Mouse (Mus musculus) midbrain, embryonic 12.5 days (tissue): ENCODE results near the gene Erbb3. TPM values are rescaled to one million over a fixed set of nuclear protein-coding genes. Genes with fewer than 3 reads are reported as not detected.
"Not testable (repeated sequence)": the region's sequence is repeated elsewhere in the genome, so short reads cannot be mapped to it uniquely, and the experiment has no call there.

ENCODE experiments used
- ATAC-seq: fragments of 200-750 bp; cut with Nextera tagmentation; 2 replicates; pipeline ENCODE4 v1.8.0; 2017; ENCODE audit warnings: low read depth, moderate TSS enrichment, moderate library complexity; ENCODE audit not compliant: low FRiP score
- H3K27ac ChIP-seq: fragments of 300-500 bp; sonication (generic); replicated peaks from 2 replicates; pipeline ENCODE4 v1.5.1; 2016; ENCODE audit warnings: mild to moderate bottlenecking
- H3K27me3 ChIP-seq: fragments of 300-500 bp; sonication (generic); 2 replicates; pipeline ENCODE4 v1.6.1; 2016; ENCODE audit warnings: mild to moderate bottlenecking
- H3K36me3 ChIP-seq: fragments of 300-500 bp; sonication (generic); 2 replicates; pipeline ENCODE4 v1.6.1; 2016
- H3K4me1 ChIP-seq: fragments of 300-500 bp; sonication (generic); 2 replicates; pipeline ENCODE4 v1.6.1; 2016
- H3K4me2 ChIP-seq: fragments of 300-500 bp; sonication (generic); replicated peaks from 2 replicates; pipeline ENCODE4 v1.6.1; 2016; ENCODE audit warnings: mild to moderate bottlenecking, moderate library complexity
- H3K4me3 ChIP-seq: fragments of 300-500 bp; sonication (generic); 2 replicates; pipeline ENCODE4 v1.5.1; 2016; ENCODE audit warnings: mild to moderate bottlenecking
- H3K9ac ChIP-seq: fragments of 300-500 bp; sonication (generic); replicated peaks from 2 replicates; pipeline ENCODE4 v1.6.1; 2016; ENCODE audit warnings: mild to moderate bottlenecking, moderate library complexity
- H3K9me3 ChIP-seq: fragments of 300-500 bp; sonication (generic); 2 replicates; pipeline ENCODE4 v1.6.1; 2016; ENCODE audit warnings: mild to moderate bottlenecking
- WGBS: fragments of 180-500 bp; shearing (Covaris S2); methylation state at CpG from one replicate; pipeline ENCODE4 v1.1.7; 2016; 5-methylcytosine and 5-hydroxymethylcytosine counted together
- polyA plus RNA-seq: library from polyadenylated mRNA; unstranded; fragments of >200 nt; fragmentation: Nextera tagmentation; extraction: Ambion mirVana; gene quantifications from 2 replicates; pipeline ENCODE4 v1.2.1, GENCODE M21; 2016

Gene Erbb3
- polyA plus RNA-seq, 1 experiment from 2014 or later: 0.94 TPM

DNA sequence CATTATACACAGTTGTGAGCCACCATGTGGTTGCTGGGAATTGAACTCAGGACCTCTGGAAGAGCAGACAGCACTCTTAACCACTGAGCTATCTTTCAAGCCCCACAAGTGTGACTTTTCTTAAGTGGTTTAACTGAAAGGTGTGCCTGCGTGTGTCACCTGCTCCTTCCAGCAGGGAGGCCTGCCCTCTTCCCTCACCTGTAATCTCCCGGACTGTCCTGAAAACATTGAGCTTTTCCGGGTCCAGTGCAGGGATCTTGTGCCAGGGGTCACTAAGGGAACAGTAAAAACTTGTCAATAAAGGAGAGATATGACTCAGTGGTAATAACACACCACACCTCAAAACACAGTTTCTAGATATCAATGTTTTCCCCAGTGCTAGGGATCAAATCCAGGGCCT lies 10.2 kb downstream of the Erbb3 start:
- 88% methylated on average over 3 of the region's 3 CpGs for WGBS
- no peaks in the 10 kb centered on the region for H3K9me3 ChIP-seq
- no peaks in the 10 kb centered on the region for H3K4me1 ChIP-seq
- H3K4me2 ChIP-seq: no peak overlapping the region
- no peak for ATAC-seq
- H3K27me3 ChIP-seq: peaks cover 19% of the 10 kb centered on the region
- H3K36me3 ChIP-seq: no peaks in the 10 kb centered on the region
- H3K9ac ChIP-seq: no peak overlapping the region
- H3K27ac ChIP-seq: no peak overlapping the region
- no peak overlapping the region for H3K4me3 ChIP-seq

DNA sequence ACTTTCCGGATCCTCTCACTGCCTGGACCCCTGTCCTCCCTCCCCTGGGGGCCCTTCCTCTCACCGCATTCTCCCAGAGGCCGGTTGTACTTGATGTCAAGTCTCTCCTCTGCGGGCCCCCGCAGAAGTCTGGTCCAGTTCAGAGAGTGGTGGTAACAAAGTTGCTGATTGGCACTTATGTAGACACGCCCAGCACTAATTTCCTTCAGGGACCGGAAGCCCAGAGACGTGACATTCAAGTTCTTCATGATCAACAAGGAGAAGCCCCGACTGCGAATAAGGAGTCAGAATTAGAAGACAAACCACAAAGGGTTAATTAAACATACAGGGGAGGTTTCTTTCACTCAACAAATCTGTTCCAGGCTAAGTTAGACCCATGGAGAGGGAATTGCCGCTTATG lies 11.1 kb downstream of the Erbb3 start:
- Histone ChIP-seq H3K4me3 (no peak overlapping the region), H3K27me3 (peaks cover 11% of the 10 kb centered on the region), H3K9ac (no peak overlapping the region), H3K4me2 (no peak overlapping the region), H3K36me3 (no peaks in the 10 kb centered on the region), H3K27ac (no peak overlapping the region), H3K4me1 (no peaks in the 10 kb centered on the region), H3K9me3 (no peaks in the 10 kb centered on the region)
- 79% methylated on average over 11 of the region's 11 CpGs for WGBS
- ATAC-seq: no peak

DNA sequence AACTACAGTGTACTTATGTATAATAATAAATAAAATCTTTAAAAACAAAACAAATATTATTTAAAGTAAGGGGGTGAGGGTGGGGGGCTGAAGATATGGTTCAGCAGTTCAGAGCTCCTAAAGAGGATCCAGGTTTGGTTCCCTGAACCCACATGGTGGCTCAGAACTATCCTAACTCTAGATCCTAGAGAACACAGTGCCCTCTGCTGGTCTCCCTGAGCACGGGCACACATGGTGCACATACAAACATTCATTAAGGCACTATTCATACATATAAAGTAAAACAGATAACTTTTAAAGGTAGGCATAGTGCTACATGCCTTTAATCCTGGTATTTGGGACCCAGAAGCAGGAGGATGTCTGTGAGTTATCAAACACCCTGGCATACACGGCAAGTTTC lies 14.4 kb downstream of the Erbb3 start:
- ATAC-seq: no peak
- Histone ChIP-seq H3K27ac (no peak overlapping the region), H3K9me3 (no peaks in the 10 kb centered on the region), H3K4me1 (no peaks in the 10 kb centered on the region), H3K36me3 (no peaks in the 10 kb centered on the region), H3K27me3 (0 out of 2 replicates have a peak, but pooled peaks cover 2% of the 10 kb centered on the region), H3K4me2 (no peak overlapping the region), H3K9ac (no peak overlapping the region), H3K4me3 (no peak overlapping the region)
- WGBS: 92% methylated on average over 2 of the region's 2 CpGs

DNA sequence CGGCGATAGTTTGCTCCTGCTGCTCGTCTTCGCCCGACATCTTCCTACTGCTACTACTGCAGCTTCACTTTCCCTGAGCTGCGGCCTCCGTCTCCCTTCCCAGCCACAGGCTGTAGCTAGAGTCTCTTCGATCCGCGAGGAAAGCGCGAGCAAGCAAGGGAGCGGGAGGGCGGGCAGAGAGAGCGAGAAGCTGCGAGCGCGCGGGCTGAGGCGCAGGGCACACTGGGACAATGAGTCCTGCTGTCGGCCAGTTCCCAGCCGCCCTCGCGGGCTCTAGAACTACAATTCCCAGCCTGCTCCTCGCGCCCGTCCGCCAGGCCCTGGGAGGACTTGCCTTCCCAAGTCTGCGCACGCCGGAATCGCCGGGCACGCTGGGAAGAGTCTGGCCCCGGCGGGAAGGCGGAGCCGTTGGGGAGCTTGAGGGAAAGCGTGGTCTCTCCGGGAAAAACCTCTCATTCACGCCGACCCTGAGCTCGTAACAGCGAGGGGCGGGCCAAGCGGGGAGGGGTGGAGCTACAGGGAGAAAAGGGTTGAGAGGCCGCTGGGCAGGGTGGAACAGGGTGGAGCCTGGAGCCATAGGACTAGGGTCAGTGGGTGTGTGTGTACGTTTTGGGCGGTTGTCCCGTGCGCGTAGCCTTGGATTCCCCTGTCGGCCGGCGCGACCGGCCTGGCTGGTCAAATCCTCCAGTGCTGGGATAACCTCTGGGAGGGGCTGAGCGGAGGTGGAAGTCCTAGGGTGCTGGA lies 23.5 kb downstream of the Erbb3 start, which contains the start of gene Pa2g4:
Gene Pa2g4 (minus strand): TSS at position 200 of the 744 bp plus-strand sequence.
- H3K4me1 ChIP-seq: peaks cover 18% of the 10 kb centered on the region
- peak within 1 kb of the TSS; percentile 68 for H3K4me3 ChIP-seq
- H3K9me3 ChIP-seq: no peaks in the 10 kb centered on the region
- peak within 1 kb of the TSS; percentile 88 for H3K4me2 ChIP-seq
- peak; percentile 99 for ATAC-seq
- H3K36me3 ChIP-seq: peaks cover 29% of the 10 kb centered on the region
- H3K27me3 ChIP-seq: 0 out of 2 replicates have a peak, but pooled peaks cover 5% of the 10 kb centered on the region
- peak within 1 kb of the TSS; percentile 93 for H3K27ac ChIP-seq
- under 1% methylated on average over 57 of the region's 58 CpGs for WGBS
- peak within 1 kb of the TSS; percentile 89 for H3K9ac ChIP-seq

DNA sequence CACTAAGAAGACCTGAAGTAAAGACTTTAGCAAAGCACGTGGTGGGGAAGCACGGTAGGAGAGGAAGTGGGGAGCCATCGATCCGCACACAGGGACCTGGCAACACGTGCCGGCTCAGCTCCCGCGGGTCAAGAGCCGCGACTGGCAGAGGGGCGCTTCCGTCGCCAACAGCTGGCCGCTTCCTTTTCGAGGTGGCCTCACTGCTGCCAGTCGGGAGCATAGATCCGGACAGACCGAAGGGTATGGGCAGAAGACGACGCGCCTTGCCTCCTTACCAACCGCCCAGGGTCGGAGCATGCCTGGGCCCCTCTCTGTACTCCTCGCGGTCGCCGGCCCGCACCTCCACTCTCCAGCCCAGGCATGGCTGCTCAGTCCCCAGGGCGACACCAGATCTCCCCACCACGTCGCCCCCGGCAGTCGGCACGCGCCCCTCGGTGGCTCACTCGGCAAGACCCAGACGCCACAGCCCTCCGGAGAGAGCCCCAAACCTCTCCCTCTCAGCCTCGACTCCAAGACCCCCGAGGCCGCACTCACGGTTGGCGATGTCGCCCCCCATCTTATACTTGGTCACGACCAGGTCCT lies 24.2 kb downstream of the Erbb3 start:
- peaks cover 36% of the 10 kb centered on the region for H3K36me3 ChIP-seq
- 0 out of 2 replicates have a peak, but pooled peaks cover 5% of the 10 kb centered on the region for H3K27me3 ChIP-seq
- H3K4me1 ChIP-seq: peaks cover 18% of the 10 kb centered on the region
- WGBS: under 1% methylated on average over 46 of the region's 46 CpGs
- peak overlapping the region; percentile 68 for H3K4me3 ChIP-seq
- peak overlapping the region; percentile 93 for H3K27ac ChIP-seq
- H3K4me2 ChIP-seq: peak overlapping the region; percentile 88
- peak overlapping the region; percentile 89 for H3K9ac ChIP-seq
- peak; percentile 35 for ATAC-seq
- no peaks in the 10 kb centered on the region for H3K9me3 ChIP-seq

DNA sequence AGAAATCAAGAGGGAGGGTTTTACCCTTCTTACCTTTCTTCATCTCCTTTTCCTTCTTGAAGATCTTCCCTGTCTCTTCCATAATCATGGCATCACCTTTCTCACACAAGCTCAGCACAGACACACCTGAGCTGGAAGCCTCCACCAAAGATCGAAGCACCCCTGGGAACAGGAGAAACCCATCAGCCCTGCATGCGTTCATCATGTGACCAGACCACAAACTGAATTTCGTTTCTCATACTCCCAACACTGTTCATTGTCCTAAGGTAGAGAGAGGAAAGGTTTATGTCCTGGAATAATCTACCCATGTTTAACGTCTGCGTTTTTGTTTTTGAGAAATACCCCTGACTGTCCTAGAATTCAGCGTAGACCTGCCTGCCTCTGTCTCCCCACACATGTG lies 25.9 kb downstream of the Erbb3 start:
- no peak for ATAC-seq
- Histone ChIP-seq H3K4me1 (peaks cover 18% of the 10 kb centered on the region), H3K4me3 (no peak overlapping the region), H3K27me3 (no peaks in the 10 kb centered on the region), H3K9ac (0 out of 2 replicates have a peak overlapping the region, but pooled peaks have one; percentile 24), H3K36me3 (peaks cover 54% of the 10 kb centered on the region), H3K9me3 (no peaks in the 10 kb centered on the region), H3K4me2 (0 out of 2 replicates have a peak overlapping the region, but pooled peaks have one; percentile 88), H3K27ac (no peak overlapping the region; the same call in 1 of the 2 replicates)
- WGBS: 94% methylated on average over 6 of the region's 6 CpGs

DNA sequence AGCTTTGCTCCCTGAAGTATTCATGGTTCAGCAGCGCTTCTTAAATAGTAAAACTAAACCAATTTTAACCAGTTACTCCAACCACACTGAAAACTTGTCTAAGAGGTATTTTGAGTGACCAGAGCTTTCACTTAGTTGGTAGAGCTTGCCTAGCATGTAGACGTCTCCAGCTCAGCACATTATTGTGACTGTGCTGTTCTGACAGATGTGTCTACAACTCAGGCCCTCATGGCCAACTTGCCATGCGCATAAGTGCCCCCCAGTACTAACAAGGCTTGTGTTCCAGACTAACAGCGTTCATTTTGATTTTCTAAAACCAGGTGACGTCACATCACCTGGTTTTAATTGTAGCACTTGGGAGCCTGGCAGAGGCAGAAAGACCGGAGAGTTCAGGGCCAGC lies 32.5 kb downstream of the Erbb3 start:
- Histone ChIP-seq H3K9ac (no peak overlapping the region), H3K27me3 (no peaks in the 10 kb centered on the region), H3K4me3 (no peak overlapping the region), H3K36me3 (peaks cover 52% of the 10 kb centered on the region), H3K4me1 (no peaks in the 10 kb centered on the region), H3K4me2 (no peak overlapping the region), H3K27ac (no peak overlapping the region), H3K9me3 (no peaks in the 10 kb centered on the region)
- ATAC-seq: no peak
- WGBS: 86% methylated on average over 6 of the region's 6 CpGs

DNA sequence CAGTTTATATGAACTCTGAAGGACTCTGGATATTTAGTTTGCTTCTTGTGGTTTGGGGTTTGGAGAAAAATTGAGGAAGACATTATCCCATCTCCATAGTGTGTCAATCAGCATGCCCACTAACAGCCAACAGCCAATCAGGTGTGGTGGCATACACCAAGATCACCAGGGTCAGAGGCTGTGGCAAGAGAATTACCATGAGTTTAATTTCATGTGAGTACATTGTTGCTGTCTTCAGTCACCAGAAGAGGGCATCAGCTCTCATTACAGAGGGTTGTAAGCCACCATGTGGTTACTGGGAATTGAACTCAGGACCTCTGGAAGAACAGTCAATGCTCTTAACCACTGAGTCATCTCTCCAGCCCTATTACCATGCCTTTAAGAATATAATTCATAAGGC lies 33.2 kb downstream of the Erbb3 start:
- H3K9me3 ChIP-seq: no peaks in the 10 kb centered on the region

DNA sequence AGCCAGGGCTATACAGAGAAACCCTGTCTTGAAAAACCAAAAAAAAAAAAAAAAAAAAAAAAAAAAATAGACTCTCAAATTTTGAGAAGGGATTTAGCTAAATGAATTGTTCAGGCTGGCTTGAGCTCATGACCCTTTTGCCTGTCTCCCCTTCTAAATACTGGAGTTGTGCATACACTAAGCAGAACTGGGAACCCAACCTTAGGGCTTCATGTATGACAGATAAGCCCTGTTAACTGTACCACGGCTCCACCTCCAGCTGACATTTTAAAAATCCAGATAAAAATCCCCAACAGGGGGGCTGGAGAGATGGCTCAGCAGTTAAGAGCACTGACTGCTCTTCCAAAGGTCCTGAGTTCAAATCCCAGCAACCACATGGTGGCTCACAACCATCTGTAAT lies 33.9 kb downstream of the Erbb3 start:
- H3K27ac ChIP-seq, ATAC-seq, H3K9me3 ChIP-seq, H3K4me3 ChIP-seq, H3K9ac ChIP-seq, H3K4me2 ChIP-seq, H3K4me1 ChIP-seq, H3K27me3 ChIP-seq: not testable (repeated sequence)
- H3K36me3 ChIP-seq: peaks cover 38% of the 10 kb centered on the region
- 92% methylated on average over 1 of the region's 1 CpGs for WGBS

More for the DNA sequence above, 33.2 kb downstream of the Erbb3 start:
- ATAC-seq: no peak
- H3K27me3 ChIP-seq: no peaks in the 10 kb centered on the region
- H3K4me3 ChIP-seq: no peak overlapping the region
- no peak overlapping the region for H3K27ac ChIP-seq
- no peak overlapping the region for H3K9ac ChIP-seq
- H3K4me1 ChIP-seq: no peaks in the 10 kb centered on the region
- peaks cover 45% of the 10 kb centered on the region for H3K36me3 ChIP-seq
- no peak overlapping the region for H3K4me2 ChIP-seq

DNA sequence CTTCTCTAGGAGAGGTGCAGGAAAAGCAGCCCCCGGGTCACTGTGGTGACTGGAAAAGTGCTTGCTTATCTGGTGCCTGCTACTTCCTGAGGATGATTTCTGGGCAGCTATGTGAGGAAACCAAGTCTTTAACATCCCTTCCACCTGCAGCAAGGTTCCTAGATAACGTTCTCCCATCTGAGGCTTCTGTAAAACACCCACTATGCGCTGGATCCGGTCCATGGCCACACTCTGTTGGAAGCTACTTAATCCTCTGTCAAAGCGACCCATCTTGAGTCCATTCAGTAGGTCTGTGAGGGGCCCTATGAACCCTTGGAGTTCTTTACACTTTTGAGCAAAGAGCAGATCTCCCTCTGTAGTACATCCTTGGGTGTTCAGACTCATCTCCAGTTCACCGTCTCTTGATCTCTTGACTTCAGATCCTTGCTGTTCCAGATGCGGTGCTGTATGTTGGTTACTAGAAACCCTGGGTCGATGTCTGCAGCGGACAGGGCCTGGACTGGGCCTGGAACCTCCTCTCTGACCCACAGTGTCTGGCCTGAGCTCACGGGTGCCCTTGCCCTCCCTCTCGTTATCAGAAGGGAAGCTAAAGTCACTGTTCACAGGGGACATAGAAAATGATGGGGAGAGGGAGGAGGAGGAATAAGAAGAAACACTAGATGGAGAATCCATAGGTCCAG lies 39.2 kb downstream of the Erbb3 start:
- H3K4me2 ChIP-seq, H3K27me3 ChIP-seq, H3K4me3 ChIP-seq, H3K9ac ChIP-seq, H3K9me3 ChIP-seq, ATAC-seq, H3K27ac ChIP-seq, H3K36me3 ChIP-seq: not testable (repeated sequence)
- peaks cover 14% of the 10 kb centered on the region for H3K4me1 ChIP-seq
- 92% methylated on average over 11 of the region's 11 CpGs for WGBS

DNA sequence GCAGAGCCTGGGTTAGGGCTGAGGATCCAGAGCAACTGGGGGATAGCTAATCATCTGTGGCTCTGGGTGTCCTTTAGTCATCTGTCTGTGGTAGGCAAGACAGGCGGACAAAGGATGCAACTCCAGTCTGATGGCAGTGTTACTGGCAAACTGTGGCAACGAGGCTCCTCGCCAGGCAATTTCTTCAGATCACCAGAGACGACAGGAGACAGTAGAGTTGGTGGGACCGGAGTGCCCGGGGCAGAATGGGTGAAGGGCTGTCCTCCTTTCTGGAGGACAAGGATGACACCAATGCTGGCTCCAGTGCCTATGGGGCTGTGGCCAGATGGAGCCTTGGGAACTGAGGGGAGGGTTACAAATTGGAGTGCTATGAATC lies 39.8 kb downstream of the Erbb3 start:
- H3K27ac ChIP-seq, H3K9me3 ChIP-seq, H3K4me2 ChIP-seq, H3K27me3 ChIP-seq, H3K4me3 ChIP-seq, ATAC-seq, H3K36me3 ChIP-seq, H3K9ac ChIP-seq: not testable (repeated sequence)
- H3K4me1 ChIP-seq: peaks cover 14% of the 10 kb centered on the region
- 67% methylated on average over 6 of the region's 6 CpGs for WGBS
